Mouse (Mus musculus) kidney, adult 18-20 months (tissue): Measurements from ENCODE around the gene Gamt.

ENCODE experiments used
- DNase-seq: peaks from one replicate; pipeline ENCODE4 v3.0.0; 2021

The Gamt gene

GRCm38 (mm10) chr10:80285222-80286070, 24.6 kb upstream of the Gamt start:
- no peak for DNase-seq

DNA sequence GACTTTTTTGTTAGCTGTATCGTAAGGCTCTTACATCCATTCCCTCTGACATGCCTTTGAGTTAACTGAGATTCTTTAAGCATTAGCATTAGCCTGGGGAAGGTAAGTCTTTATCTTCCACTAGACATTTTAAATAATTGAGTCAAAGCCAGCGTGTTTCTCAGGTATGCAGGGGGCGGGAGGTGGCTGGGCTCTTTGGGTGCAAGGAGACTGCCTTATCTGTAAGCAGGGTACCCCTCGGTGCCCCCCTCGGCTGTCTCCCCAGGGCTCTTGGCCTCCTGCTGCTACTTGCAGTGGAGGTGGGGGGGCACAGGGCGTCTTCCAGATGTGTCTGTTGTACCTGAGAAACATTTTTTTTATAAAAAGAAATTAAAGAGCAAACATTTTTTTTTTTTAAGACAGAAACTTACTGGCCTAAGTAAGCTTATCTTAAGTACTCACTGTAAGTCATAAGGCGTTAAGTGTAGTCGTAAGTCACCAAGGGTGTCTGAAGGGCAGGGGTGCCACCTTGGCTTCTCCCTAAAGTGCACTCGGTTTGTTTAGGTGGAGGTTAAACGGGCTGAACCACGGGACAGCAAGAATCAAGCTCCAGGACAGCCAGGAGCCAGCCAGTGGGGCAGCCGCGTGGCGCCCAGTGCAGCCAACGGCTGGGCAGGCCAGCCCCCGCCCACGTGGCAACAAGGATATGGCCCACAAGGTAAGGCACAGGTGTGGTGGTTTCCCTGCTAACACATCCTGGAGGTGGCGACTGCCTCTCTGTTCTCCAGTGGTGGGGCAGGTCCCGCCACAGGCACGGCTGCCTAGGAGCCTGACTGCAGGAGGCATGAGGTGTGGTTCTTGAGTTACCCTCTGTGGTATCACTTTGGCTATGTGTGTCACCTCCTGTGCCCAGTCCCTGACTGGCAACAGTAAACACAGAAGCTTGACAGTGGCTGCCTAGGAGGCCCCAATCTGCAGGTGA, 21.9 kb upstream of the Gamt start:
- no peak for DNase-seq

DNA sequence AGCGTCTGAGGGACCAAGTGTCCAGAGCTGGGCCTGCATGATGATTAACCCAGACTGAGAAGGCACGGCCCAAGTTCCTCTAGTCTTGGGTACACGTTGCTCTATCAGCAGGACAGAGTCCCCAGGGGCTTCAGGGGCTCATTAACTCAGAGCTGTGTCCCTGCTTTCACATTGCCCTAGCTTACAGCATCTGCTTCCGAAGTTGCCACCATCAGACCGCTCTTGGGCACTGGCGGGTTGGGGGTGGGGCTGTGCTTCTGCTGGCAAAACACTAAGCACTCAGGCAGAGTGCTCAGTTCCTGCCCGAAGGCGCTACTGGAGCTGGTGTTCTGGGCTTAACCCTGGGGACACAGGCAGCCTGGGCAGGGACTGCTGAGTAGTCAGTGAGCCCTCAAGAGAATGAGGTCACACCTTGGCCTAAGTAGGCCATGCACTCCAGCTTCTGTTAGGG, 21.1 kb upstream of the Gamt start:
- DNase-seq, result peak; percentile 78

DNA sequence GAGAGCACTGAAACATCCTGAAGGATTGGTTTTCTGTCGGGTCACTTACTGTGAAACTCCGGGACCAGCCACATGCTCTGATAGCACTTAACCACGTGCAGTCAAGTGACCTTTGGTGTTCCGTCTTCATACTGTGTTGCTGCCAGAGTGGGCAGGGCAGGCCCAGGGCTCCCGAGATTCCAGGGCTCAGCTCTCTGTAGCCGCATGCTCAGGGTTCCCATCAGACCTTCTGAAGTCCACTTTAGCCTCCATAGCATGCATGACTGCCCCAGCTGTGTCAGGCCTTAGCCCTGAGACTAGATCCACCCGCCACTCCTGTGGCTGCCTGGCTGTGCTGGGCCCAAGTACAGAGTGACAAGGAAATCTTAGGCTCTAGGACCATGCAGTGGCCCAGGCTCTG, 20.5 kb upstream of the Gamt start:
- peak; percentile 82 for DNase-seq

- no peak for DNase-seq
Measured at GRCm38 (mm10) chr10:80279273-80279672, 18.5 kb upstream of the Gamt start.

DNA sequence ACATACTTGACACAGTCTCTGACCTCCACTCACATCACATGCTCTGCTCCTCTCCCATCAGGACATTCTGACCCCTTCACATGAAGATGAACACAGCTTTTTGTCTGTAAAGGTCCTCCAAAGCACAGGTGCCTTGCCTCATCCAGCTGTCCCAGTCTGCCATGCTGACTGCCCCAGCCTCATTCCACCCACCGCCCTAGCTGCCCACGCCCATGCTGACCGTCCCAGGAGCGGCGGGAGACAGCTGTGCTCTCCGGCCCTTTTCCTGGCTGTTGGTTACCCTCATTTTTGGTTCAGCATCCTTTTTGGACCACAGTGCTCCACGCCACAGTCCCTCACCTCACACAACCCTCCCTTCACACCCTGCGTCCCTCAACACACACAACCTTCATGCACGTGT, 17.6 kb upstream of the Gamt start:
- DNase-seq, result no peak

DNA sequence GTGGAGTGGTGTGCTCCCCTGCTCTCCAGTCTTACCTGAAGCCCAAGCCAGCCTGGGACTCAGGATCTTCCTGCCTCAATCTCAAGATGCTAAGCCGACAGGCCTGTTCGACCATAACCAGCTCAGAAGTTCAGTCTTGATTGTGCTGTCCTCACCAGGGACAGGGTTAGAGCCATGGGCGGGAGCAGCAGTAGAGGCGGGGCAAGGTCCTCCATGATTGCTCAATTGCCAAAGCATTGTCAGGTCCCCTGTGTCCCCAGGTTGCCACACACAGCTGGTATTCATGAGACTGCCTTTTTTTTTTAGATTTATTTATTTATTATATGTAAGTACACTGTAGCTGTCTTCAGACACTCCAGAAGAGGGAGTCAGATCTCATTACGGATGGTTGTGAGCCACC, 15.4 kb upstream of the Gamt start:
- no peak for DNase-seq

- DNase-seq, result no peak
Measured at GRCm38 (mm10) chr10:80273847-80274246, 13.0 kb upstream of the Gamt start.

- no peak for DNase-seq
Measured at GRCm38 (mm10) chr10:80271870-80272585, 11.2 kb upstream of the Gamt start.

DNA sequence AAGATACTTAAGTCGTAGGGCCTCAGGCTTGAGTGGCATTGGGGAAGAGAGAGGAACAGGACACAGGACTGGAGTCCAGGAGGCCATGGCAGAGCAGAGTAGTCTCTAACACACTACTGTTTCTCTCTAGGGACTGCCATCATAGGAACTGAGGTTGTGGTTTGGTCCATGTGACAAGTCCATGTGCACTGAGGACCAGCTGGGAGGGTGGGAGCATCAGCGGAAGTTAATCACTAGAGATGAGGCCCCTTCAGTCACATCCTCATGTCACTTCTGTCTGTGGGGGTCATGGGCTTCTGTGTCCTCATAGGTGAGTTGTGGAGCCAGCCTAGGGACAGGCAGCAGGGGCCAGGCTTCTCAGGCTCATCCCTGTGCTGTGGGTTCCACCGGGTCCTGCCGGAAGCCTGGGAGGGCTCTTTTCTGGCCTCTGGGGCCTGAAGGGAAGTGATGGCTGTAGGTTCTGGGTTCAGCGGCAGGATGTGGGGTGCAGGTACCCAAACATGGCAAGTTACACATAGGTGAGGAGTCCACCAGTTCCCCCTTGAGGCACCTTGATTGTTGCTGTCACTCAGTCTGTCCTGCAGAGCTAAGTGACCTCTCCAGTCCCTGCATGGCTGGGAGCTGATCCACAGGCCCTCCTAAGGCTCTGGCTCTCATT, 10.5 kb upstream of the Gamt start:
- no peak for DNase-seq

GRCm38 (mm10) chr10:80270734-80271181, 9.9 kb upstream of the Gamt start:
- peak; percentile 63 for DNase-seq

DNA sequence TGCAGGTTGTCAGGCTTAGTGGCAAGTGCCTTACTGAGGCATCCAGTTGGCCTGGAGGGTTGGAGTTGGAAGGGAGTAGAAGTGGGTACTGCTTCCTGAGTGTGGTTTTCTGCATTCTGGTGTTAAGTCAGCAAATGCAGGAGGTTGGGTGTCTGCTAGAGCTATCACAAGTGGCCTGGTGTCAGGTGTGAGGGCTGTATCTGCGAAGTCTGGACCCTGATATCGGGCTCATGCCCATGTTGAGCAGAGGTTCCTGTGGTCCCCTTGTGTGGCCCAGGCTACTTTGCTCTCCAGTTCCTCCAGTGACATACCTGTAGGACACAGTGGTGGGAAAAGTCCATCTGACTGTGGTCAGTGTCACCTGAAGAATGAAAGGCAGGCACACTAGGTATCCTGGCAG, 9.3 kb upstream of the Gamt start:
- DNase-seq, result no peak

GRCm38 (mm10) chr10:80265149-80265486, 4.3 kb upstream of the Gamt start:
- no peak for DNase-seq

- DNase-seq, result peak; percentile 99
Measured at GRCm38 (mm10) chr10:80264341-80265148, 3.7 kb upstream of the Gamt start.

DNA sequence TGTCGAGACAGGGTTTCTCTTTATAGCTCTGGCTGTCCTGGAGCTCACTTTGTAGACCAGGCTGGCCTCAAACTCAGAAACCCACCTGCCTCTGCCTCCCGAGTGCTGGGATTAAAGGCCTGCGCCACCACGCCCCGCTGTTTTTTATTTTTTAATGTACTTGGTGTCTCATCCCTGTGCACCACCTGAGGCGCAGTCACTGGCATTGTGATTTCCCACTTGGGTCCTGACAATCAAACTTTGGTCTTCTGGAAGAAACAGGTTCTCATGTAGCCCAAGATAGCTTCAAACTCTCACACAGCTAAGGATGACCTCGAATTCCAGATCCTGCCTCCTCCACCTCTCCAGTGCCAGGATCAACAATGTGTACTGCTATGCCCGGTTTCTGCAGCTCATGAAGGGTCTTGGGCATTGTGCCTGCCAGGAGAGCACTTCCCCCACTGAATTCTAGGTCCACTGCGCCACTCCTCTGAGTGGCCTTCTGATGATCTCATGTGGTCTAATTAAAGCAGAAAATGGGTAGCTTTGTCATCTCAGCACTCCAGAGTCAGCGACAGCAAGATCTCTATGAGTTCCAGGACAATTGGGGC, 2.1 kb upstream of the Gamt start:
- no peak for DNase-seq

- no peak for DNase-seq
Measured at GRCm38 (mm10) chr10:80262169-80262568, 1.4 kb upstream of the Gamt start.

GRCm38 (mm10) chr10:80261585-80261968, 765 bp upstream of the Gamt start:
- DNase-seq, result peak; percentile 99

- DNase-seq, result peak; percentile 75
Measured at GRCm38 (mm10) chr10:80259861-80260641, 761 bp downstream of the Gamt start.

DNA sequence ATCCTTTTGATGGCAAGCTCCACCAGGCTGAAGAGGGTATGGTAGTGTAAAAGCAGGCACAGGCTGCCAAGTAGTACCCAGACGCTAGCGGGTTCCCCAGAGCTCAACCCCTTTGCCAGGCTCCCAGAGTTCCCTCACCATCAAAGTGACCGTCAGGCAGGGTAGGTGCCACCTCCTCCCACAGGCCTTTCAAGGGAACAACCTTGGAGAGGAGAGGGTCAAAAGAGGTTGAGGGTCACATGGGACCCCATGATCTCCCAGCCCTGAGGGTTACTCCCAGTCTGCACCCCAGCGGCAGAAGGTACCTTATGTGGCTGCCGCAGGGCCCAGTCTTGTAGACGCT, 1.4 kb downstream of the Gamt start:
- no peak for DNase-seq

DNA sequence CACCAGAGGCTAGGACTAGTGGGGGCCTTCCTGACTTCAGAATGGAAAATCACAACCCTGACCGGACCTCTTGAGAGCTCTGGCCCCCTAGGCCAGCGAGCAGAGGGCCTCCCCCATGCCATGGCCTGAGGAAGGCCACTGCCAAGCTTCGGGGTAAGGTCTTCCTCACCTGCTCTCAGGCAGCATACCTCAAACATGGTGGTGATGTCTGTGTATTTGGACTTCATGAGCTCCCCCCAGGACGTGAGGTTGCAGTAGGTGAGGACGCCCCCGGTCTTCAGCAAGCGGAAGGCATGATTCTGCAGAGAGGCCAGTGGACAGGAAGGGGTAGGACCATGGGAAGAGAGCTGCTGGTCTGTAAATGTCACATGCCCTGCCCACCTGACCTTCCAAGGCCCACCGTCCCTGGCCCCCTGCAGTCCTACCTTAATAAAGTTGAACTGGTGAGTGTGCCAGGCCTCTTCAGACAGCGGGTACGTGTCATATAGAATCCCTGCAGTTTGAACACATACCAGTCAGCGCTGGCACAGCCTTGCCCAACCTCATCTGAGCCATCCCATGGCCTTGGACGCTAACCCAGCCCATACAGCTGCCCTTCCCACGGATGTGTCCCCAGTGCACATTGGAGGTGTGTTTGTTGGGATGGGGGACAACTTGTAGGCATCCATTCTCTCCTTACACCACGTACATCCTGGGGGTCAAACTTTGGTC, 1.9 kb downstream of the Gamt start:
- DNase-seq, result no peak
